Mouse (Mus musculus) CH12.LX (cell line): ENCODE data around the gene Dynlt1c. TPM values are rescaled to one million over a fixed set of nuclear protein-coding genes. Genes with fewer than 3 reads are reported as not detected.
A peak's percentile ranks its signal among the peaks of the same experiment; 100 is the strongest.
"Not testable (repeated sequence)": the region's sequence is repeated elsewhere in the genome, so short reads cannot be mapped to it uniquely, and the experiment has no call there.

Experiments used
- DNase-seq: peaks from one replicate; pipeline ENCODE4 v3.0.0-alpha.2; 2013; ENCODE audit errors: extremely low read depth
- H3K27ac ChIP-seq: 2 replicates; pipeline ENCODE4 v1.5.1; 2012; ENCODE audit warnings: low read depth, mild to moderate bottlenecking, control low read depth, moderate library complexity; ENCODE audit not compliant: insufficient read depth
- H3K27me3 ChIP-seq: replicated peaks from 2 replicates; pipeline ENCODE3; 2012; ENCODE audit warnings: inconsistent platforms
- H3K36me3 ChIP-seq, 2 experiments: replicated peaks in 1 of 2; 2 replicates each; pipeline versions ENCODE3 to v1.6.1; 2012; ENCODE audit warnings: inconsistent platforms in 1 of 2, low read length in 1 of 2, mild to moderate bottlenecking in 1 of 2, mixed read lengths in 1 of 2, moderate library complexity in 1 of 2; ENCODE audit not compliant: control insufficient read depth in 1 of 2, insufficient read depth in 1 of 2
- H3K4me1 ChIP-seq, 2 experiments: 2 replicates each; pipeline ENCODE4 v1.6.1; 2012; ENCODE audit warnings: inconsistent platforms in 1 of 2, moderate library complexity in 1 of 2; ENCODE audit not compliant: insufficient read depth in 2 of 2, control insufficient read depth in 1 of 2
- H3K4me2 ChIP-seq: 2 replicates; pipeline ENCODE4 v1.6.1; 2012; ENCODE audit warnings: low read depth, mild to moderate bottlenecking, control low read depth; ENCODE audit not compliant: poor library complexity, insufficient read depth, severe bottlenecking
- H3K4me3 ChIP-seq, 3 experiments: fragments of 150-350 bp in 1 of 3; sonication (generic) in 1 of 3; replicated peaks in 1 of 3; 2 replicates each; pipeline versions ENCODE3 to v1.5.1; 2011 to 2012; ENCODE audit warnings: low read depth in 2 of 3, low read length in 2 of 3, mild to moderate bottlenecking in 2 of 3, moderate library complexity in 2 of 3, control low read depth in 1 of 3, improper control_type of control experiment in 1 of 3, inconsistent platforms in 1 of 3, mixed read lengths in 1 of 3; ENCODE audit not compliant: poor library complexity in 1 of 3
- H3K79me2 ChIP-seq: replicated peaks from 2 replicates; pipeline ENCODE4 v1.6.1; 2012; ENCODE audit warnings: mild to moderate bottlenecking, moderate library complexity; ENCODE audit not compliant: control insufficient read depth, poor library complexity, insufficient read depth, severe bottlenecking; ENCODE audit errors: extremely low read depth
- H3K9ac ChIP-seq: 2 replicates; pipeline ENCODE4 v1.6.1; 2012; ENCODE audit warnings: low read depth, mild to moderate bottlenecking, control low read depth, moderate library complexity; ENCODE audit not compliant: insufficient read depth
- H3K9me3 ChIP-seq: replicated peaks from 2 replicates; pipeline ENCODE3; 2012; ENCODE audit warnings: low read length, inconsistent platforms, mixed read lengths
- CTCF ChIP-seq, 2 experiments: IDR thresholded peaks in 1 of 2; conservative IDR thresholded peaks in 1 of 2; 2 replicates each; pipeline ENCODE4 v1.5.1; 2011 to 2012; ENCODE audit warnings: low read depth in 2 of 2, low read length in 2 of 2, improper control_type of control experiment in 1 of 2, inconsistent platforms in 1 of 2, mild to moderate bottlenecking in 1 of 2, moderate library complexity in 1 of 2
- SMC3 ChIP-seq: IDR thresholded peaks from 2 replicates; pipeline ENCODE4 v1.6.1; 2011; ENCODE audit warnings: low read depth, low read length, improper control_type of control experiment
- dilution Hi-C: fragments of 300-500 bp; cut with MboI; formaldehyde crosslinking; loops from 2 replicates; pipeline ENCODE4 v1.14.3; 2020; ENCODE audit warnings: low sequenced_read_pairs; ENCODE audit not compliant: extremely low pct_unique_long_range_greater_than_20kb, extremely low pct_ligation_motif_present
- in situ Hi-C: fragments of 300-500 bp; cut with MboI; formaldehyde crosslinking; loops from 3 replicates; pipeline ENCODE4 v1.14.3; 2019; ENCODE audit warnings: low sequenced_read_pairs, low pct_ligation_motif_present, low pct_unique_long_range_greater_than_20kb, mixed read lengths
- polyA plus RNA-seq: library from polyadenylated mRNA; unstranded; fragments of >175 nt; gene quantifications from 2 replicates; pipeline ENCODE4 v1.2.1, GENCODE M21; 2012; ENCODE audit warnings: low read depth; ENCODE audit not compliant: insufficient read length
- total RNA-seq, 2 experiments: library from RNA; depleted of rRNA; stranded (reverse); fragments of 300-350 nt in 1 of 2; fragments of >200 nt in 1 of 2; gene quantifications; 2 replicates each; pipeline ENCODE4 v1.2.3; 2012 to 2014

Dynlt1c gene
- total and polyA plus RNA-seq, 3 experiments, result 2.3 to 16.5 (median 11.2) TPM

- H3K9me3 ChIP-seq, in situ Hi-C loops, H3K9ac ChIP-seq, H3K4me1 ChIP-seq, H3K4me3 ChIP-seq, H3K36me3 ChIP-seq, dilution Hi-C loops, H3K27me3 ChIP-seq, H3K27ac ChIP-seq, H3K4me2 ChIP-seq, H3K79me2 ChIP-seq, DNase-seq: not testable (repeated sequence)
- TF ChIP-seq SMC3 (peak; percentile 20; the same call in 1 of the 2 replicates), CTCF (conservative IDR thresholded peaks at IDR 0.05 in 1 of 2, IDR thresholded peaks at IDR 0.05 in 1 of 2; ENCODE audit: low read depth in 2 of 2, low read length in 2 of 2) (peak in 1 of 2 experiments; percentile 27; a peak in 2 of 4 replicates)
Measured at GRCm38 (mm10) chr17:6640044-6640637, 38.7 kb downstream of the Dynlt1c start.

GRCm38 (mm10) chr17:6640771-6641429, 39.4 kb downstream of the Dynlt1c start:
- H3K4me3 ChIP-seq, dilution Hi-C loops, H3K9me3 ChIP-seq, H3K36me3 ChIP-seq, H3K27ac ChIP-seq, DNase-seq, H3K4me1 ChIP-seq, in situ Hi-C loops, H3K9ac ChIP-seq, H3K4me2 ChIP-seq, H3K79me2 ChIP-seq, H3K27me3 ChIP-seq: not testable (repeated sequence)

- H3K4me1 ChIP-seq, H3K27me3 ChIP-seq, H3K79me2 ChIP-seq, H3K9me3 ChIP-seq, H3K9ac ChIP-seq, H3K4me2 ChIP-seq, DNase-seq, H3K27ac ChIP-seq, H3K36me3 ChIP-seq, dilution Hi-C loops, in situ Hi-C loops, H3K4me3 ChIP-seq: not testable (repeated sequence)
Measured at GRCm38 (mm10) chr17:6644210-6644609, 42.7 kb downstream of the Dynlt1c start.

DNA sequence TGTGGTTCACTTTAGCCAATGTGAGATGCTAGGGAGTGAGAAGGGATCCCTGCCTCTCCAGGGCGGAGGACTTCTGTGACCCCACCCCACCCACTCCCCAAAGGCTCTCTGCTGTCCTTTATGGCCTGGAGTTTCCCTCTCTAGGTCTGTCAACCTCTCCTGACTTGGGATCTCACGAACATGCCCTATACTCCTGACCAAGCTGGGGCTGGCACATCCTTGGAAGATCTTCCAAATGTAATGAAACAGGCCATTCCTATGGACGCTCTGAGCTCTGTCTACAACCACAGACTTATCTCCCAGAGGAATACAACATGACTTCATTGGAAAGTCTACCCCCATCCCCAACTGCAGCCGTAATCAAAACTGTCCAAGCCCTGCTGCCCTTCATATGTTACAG, 43.2 kb downstream of the Dynlt1c start:
- dilution Hi-C loops, DNase-seq, H3K4me2 ChIP-seq, H3K27me3 ChIP-seq, H3K9ac ChIP-seq, H3K27ac ChIP-seq, in situ Hi-C loops, H3K36me3 ChIP-seq, H3K4me1 ChIP-seq, H3K9me3 ChIP-seq, H3K79me2 ChIP-seq, H3K4me3 ChIP-seq: not testable (repeated sequence)

DNA sequence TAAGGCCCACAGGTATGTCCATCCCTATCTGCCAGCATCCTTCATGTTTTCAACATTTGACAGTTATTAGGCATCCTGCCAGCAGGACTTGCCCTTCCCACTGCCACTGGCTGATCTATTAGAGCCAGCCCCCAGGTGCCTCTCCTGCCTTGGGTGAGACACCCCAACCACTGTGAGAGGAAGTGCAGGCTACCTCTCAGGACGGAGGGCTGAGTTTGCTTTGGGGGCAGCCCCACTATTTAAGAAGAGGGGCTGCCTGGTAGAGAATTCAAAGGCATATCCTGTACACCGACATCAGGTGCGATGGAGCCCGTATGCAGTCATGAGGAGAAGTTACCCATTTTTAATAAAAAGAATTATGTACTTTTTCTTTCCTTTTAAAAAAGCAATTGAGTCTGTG, 44.2 kb downstream of the Dynlt1c start:
- H3K4me1 ChIP-seq, H3K4me2 ChIP-seq, H3K4me3 ChIP-seq, in situ Hi-C loops, H3K9me3 ChIP-seq, H3K27me3 ChIP-seq, DNase-seq, H3K36me3 ChIP-seq, dilution Hi-C loops, H3K9ac ChIP-seq, H3K27ac ChIP-seq, H3K79me2 ChIP-seq: not testable (repeated sequence)

- H3K9me3 ChIP-seq, H3K27ac ChIP-seq, H3K9ac ChIP-seq, in situ Hi-C loops, H3K79me2 ChIP-seq, H3K4me1 ChIP-seq, DNase-seq, H3K27me3 ChIP-seq, H3K4me3 ChIP-seq, dilution Hi-C loops, H3K4me2 ChIP-seq: not testable (repeated sequence)
- peaks cover 0 to 12% of the 10 kb centered on the region in 2 experiments for H3K36me3 ChIP-seq
Measured at GRCm38 (mm10) chr17:6646841-6647240, 45.4 kb downstream of the Dynlt1c start.
